Mouse (Mus musculus): Measurements from ENCODE around the gene Morn1.

DNA sequence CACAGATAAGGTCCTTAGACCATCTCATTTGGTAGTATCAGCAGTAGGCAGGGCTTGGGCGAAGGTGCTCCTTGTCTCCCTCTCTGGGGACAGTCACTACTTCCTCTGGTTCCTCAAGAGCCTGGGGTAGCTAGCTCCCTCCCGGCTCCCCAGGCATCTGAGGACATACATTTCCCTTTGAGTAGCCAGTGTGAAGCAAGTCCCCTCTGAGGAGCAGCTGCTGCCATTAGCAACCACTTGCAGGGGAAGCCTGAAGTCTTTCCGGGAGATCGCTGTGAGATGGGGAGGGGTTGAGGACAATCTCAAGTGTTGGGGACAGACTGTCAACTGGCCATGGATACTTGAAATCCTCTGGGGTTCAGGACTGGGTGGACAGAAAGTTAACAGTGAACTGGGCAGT, 65.5 kb downstream of the Morn1 start:
- TF ChIP-seq EP300 (IDR thresholded peaks at IDR 0.05; ENCODE audit: low read depth): no peak
- TF ChIP-seq CTCF (IDR thresholded peaks at IDR 0.05; ENCODE audit: low read depth): no peak
